Mouse (Mus musculus): ENCODE measurements at regions not wholly inside any gene's neighbourhood (a gene's known extent, or its start where the extent isn't known, plus 50 kb on each side); places are given as distances from the start of the nearest gene placed in this dataset.
"Not testable (repeated sequence)": the region's sequence is repeated elsewhere in the genome, so short reads cannot be mapped to it uniquely, and the experiment has no call there.

GRCm38 (mm10) chr3:97509134-97509661 is 87.4 kb upstream of the Olfr1402 start:
- H3K4me3 ChIP-seq (replicated peaks; ENCODE audit: low read length); H3K36me3 ChIP-seq (ENCODE audit: insufficient read depth, low read length); H3K9me3 ChIP-seq (ENCODE audit: low read length); H3K27me3 ChIP-seq (ENCODE audit: insufficient read depth, low read length): not testable (repeated sequence)
- peaks cover 13% of the 10 kb centered on the region; the same call in 1 of the 2 replicates for H3K4me1 ChIP-seq (replicated peaks; ENCODE audit: low read depth, low read length)

GRCm38 (mm10) chr3:97507209-97507608 is 85.4 kb upstream of the Olfr1402 start:
- H3K27me3 ChIP-seq (ENCODE audit: insufficient read depth, low read length) = no peaks in the 10 kb centered on the region
- H3K4me1 ChIP-seq (replicated peaks; ENCODE audit: low read depth, low read length) = peaks cover 13% of the 10 kb centered on the region; the same call in 1 of the 2 replicates
- no peak for TF ChIP-seq NANOG (IDR thresholded peaks at IDR 0.05; ENCODE audit: borderline replicate concordance, low read length)
- no peak for TF ChIP-seq POU5F1 (IDR thresholded peaks at IDR 0.05; ENCODE audit: borderline replicate concordance, low read length)
- no peak for TF ChIP-seq CTCF (conservative IDR thresholded peaks at IDR 0.05; ENCODE audit: low read length)
- H3K36me3 ChIP-seq (ENCODE audit: insufficient read depth, low read length) = no peaks in the 10 kb centered on the region
- no peaks in the 10 kb centered on the region for H3K9me3 ChIP-seq (ENCODE audit: low read length)
- no peak overlapping the region for H3K4me3 ChIP-seq (replicated peaks; ENCODE audit: low read length)

- TF ChIP-seq POU5F1 (IDR thresholded peaks at IDR 0.05; ENCODE audit: borderline replicate concordance, low read length) (no peak), NANOG (IDR thresholded peaks at IDR 0.05; ENCODE audit: borderline replicate concordance, low read length) (no peak), CTCF (conservative IDR thresholded peaks at IDR 0.05; ENCODE audit: low read length) (no peak)
- Histone ChIP-seq H3K36me3 (ENCODE audit: insufficient read depth, low read length) (no peaks in the 10 kb centered on the region), H3K4me3 (replicated peaks; ENCODE audit: low read length) (no peak overlapping the region), H3K4me1 (replicated peaks; ENCODE audit: low read depth, low read length) (no peaks in the 10 kb centered on the region), H3K27me3 (ENCODE audit: insufficient read depth, low read length) (peaks cover 3% of the 10 kb centered on the region; the same call in 1 of the 2 replicates), H3K9me3 (ENCODE audit: low read length) (peaks cover 7% of the 10 kb centered on the region)
Observed at GRCm38 (mm10) chr3:97491904-97492303, 70.1 kb upstream of the Olfr1402 start.

GRCm38 (mm10) chr3:97491208-97491607 is 69.4 kb upstream of the Olfr1402 start:
- Histone ChIP-seq H3K36me3 (ENCODE audit: insufficient read depth, low read length) (no peaks in the 10 kb centered on the region), H3K4me1 (replicated peaks; ENCODE audit: low read depth, low read length) (no peaks in the 10 kb centered on the region), H3K4me3 (replicated peaks; ENCODE audit: low read length) (no peak overlapping the region), H3K9me3 (ENCODE audit: low read length) (peaks cover 7% of the 10 kb centered on the region), H3K27me3 (ENCODE audit: insufficient read depth, low read length) (peaks cover 3% of the 10 kb centered on the region; the same call in 1 of the 2 replicates)
- TF ChIP-seq NANOG (IDR thresholded peaks at IDR 0.05; ENCODE audit: borderline replicate concordance, low read length) (no peak), POU5F1 (IDR thresholded peaks at IDR 0.05; ENCODE audit: borderline replicate concordance, low read length) (no peak), CTCF (conservative IDR thresholded peaks at IDR 0.05; ENCODE audit: low read length) (no peak)

GRCm38 (mm10) chr3:97489336-97489735 is 67.5 kb upstream of the Olfr1402 start:
- peaks cover 7% of the 10 kb centered on the region for H3K9me3 ChIP-seq (ENCODE audit: low read length)
- peak overlapping the region; percentile 73 for H3K4me3 ChIP-seq (replicated peaks; ENCODE audit: low read length)
- no peaks in the 10 kb centered on the region for H3K36me3 ChIP-seq (ENCODE audit: insufficient read depth, low read length)
- TF ChIP-seq POU5F1 (IDR thresholded peaks at IDR 0.05; ENCODE audit: borderline replicate concordance, low read length) = no peak
- no peak for TF ChIP-seq NANOG (IDR thresholded peaks at IDR 0.05; ENCODE audit: borderline replicate concordance, low read length)
- no peak for TF ChIP-seq CTCF (conservative IDR thresholded peaks at IDR 0.05; ENCODE audit: low read length)
- H3K27me3 ChIP-seq (ENCODE audit: insufficient read depth, low read length) = peaks cover 3% of the 10 kb centered on the region; the same call in 1 of the 2 replicates
- no peaks in the 10 kb centered on the region for H3K4me1 ChIP-seq (replicated peaks; ENCODE audit: low read depth, low read length)
